Comparison of ENCODE assay signal across 11 mouse cellular contexts in genomic region chr6:129228935-129229773, GRCm38 (mm10). TPM values are rescaled to one million over a fixed set of nuclear protein-coding genes. Genes with fewer than 3 reads are reported as not detected.
DNase-seq lines count a peak whose midpoint lies in the region; ATAC-seq and TF ChIP-seq lines count a peak whose summit lies in the region.
"Had no signal": no experiment of that assay in that cellular context is flagged by ENCODE, and none has a peak within 500 bp of the region (broad histone marks: within the 10 kb centered on the region; RNA-seq: fewer than 3 reads in every experiment).

No protein-coding gene starts in this region.

- peak overlapping the region; percentile 60 for H3K27ac ChIP-seq in hindbrain, embryonic 15.5 days (replicated peaks)
- H3K27ac ChIP-seq in hindbrain, embryonic 13.5 days, result no peak overlapping the region; the same call in 1 of the 2 replicates
- peak overlapping the region; percentile 88 for H3K27ac ChIP-seq in testis, adult 2 months (ENCODE audit: control insufficient read depth, insufficient read depth, low read depth, low read length)
- H3K27ac ChIP-seq in small intestine, adult 2 months (ENCODE audit: insufficient read depth, low read depth, low read length), result peak overlapping the region; percentile 99

- no peak overlapping the region for H3K4me3 ChIP-seq in hindbrain, embryonic 15.5 days
- H3K4me3 ChIP-seq in hindbrain, embryonic 13.5 days, result no peak overlapping the region
- no peak overlapping the region for H3K4me3 ChIP-seq in testis, adult 2 months (ENCODE audit: control insufficient read depth, low read depth, low read length)
- H3K4me3 ChIP-seq in small intestine, adult 2 months (ENCODE audit: low read depth, low read length), result no peak overlapping the region

- no peak overlapping the region for H3K9ac ChIP-seq in hindbrain, embryonic 15.5 days
- H3K9ac ChIP-seq in hindbrain, embryonic 13.5 days, result no peak overlapping the region

- no peak for TF ChIP-seq POLR2A in testis, adult 2 months (IDR thresholded peaks at IDR 0.05; ENCODE audit: control insufficient read depth, low read depth, low read length)
- no peak for TF ChIP-seq POLR2A in small intestine, adult 2 months (IDR thresholded peaks at IDR 0.05; ENCODE audit: low read depth, low read length)

- TF ChIP-seq CTCF in testis, adult 2 months (IDR thresholded peaks at IDR 0.05; ENCODE audit: control insufficient read depth, insufficient read depth, insufficient replicate concordance, low read depth, low read length), result no peak
- TF ChIP-seq CTCF in small intestine, adult 2 months (IDR thresholded peaks at IDR 0.05; ENCODE audit: extremely low read depth, insufficient read length, insufficient replicate concordance, low read depth, low read length), result no peak

- ATAC-seq in hindbrain, embryonic 15.5 days (ENCODE audit: low FRiP score, low read depth), result no peak
- ATAC-seq in hindbrain, embryonic 13.5 days (ENCODE audit: low FRiP score), result no peak

- H3K27me3 ChIP-seq in hindbrain, embryonic 15.5 days, result no peaks in the 10 kb centered on the region
- H3K27me3 ChIP-seq in hindbrain, embryonic 13.5 days, result no peaks in the 10 kb centered on the region
- no peaks in the 10 kb centered on the region for H3K27me3 ChIP-seq in testis, adult 2 months (ENCODE audit: control insufficient read depth, insufficient read depth, low read length)
- H3K27me3 ChIP-seq in small intestine, adult 2 months (ENCODE audit: control insufficient read depth, insufficient read depth, low read length), result no peaks in the 10 kb centered on the region

- DNase-seq in testis, postnatal 14 days (ENCODE audit: low spot score), result no peak
- DNase-seq in induced T-regulatory cell, adult 2 months (ENCODE audit: low read depth), result peak; percentile 82
- no peak for DNase-seq in layer of hippocampus, adult 18-20 months (ENCODE audit: low spot score in 2 of 2)
- no peak for DNase-seq in frontal cortex, postnatal 36 days (ENCODE audit: low spot score in 2 of 2)
- DNase-seq: cerebellum, adult 18-20 months had no signal

- H3K4me1 ChIP-seq in hindbrain, embryonic 15.5 days (replicated peaks), result no peaks in the 10 kb centered on the region
- H3K4me1 ChIP-seq in hindbrain, embryonic 13.5 days (replicated peaks), result no peaks in the 10 kb centered on the region
- H3K4me1 ChIP-seq in testis, adult 2 months (ENCODE audit: control insufficient read depth, insufficient read depth, low read length), result no peaks in the 10 kb centered on the region; the same call in 1 of the 2 replicates
- H3K4me1 ChIP-seq in small intestine, adult 2 months (ENCODE audit: control insufficient read depth, insufficient read depth, insufficient read length, low read length), result peaks cover 28% of the 10 kb centered on the region

- no peaks in the 10 kb centered on the region for H3K36me3 ChIP-seq in hindbrain, embryonic 15.5 days
- H3K36me3 ChIP-seq in hindbrain, embryonic 13.5 days, result no peaks in the 10 kb centered on the region
- H3K36me3 ChIP-seq in testis, adult 2 months (ENCODE audit: control insufficient read depth, insufficient read depth, low read length), result no peaks in the 10 kb centered on the region
- H3K36me3 ChIP-seq in small intestine, adult 2 months (ENCODE audit: control insufficient read depth, insufficient read depth, low read length), result peaks cover 22% of the 10 kb centered on the region
- H3K36me3 ChIP-seq: G1E had no signal

- no peak overlapping the region for H3K4me2 ChIP-seq in hindbrain, embryonic 15.5 days
- H3K4me2 ChIP-seq in hindbrain, embryonic 13.5 days, result no peak overlapping the region

- H3K9me3 ChIP-seq in hindbrain, embryonic 15.5 days, result no peaks in the 10 kb centered on the region
- H3K9me3 ChIP-seq in hindbrain, embryonic 13.5 days, result no peaks in the 10 kb centered on the region

- WGBS in hindbrain, embryonic 15.5 days, result 62% methylated on average over 3 of the region's 3 CpGs
- WGBS in hindbrain, embryonic 13.5 days, result 71% methylated on average over 3 of the region's 3 CpGs
- WGBS in small intestine, adult 2 months, result 53% methylated on average over 3 of the region's 3 CpGs

RNA-seq across cellular contexts. Expression of gene Cd69, which starts 46.1 kb away (rescaled TPM):
- polyA plus RNA-seq in hindbrain, embryonic 15.5 days (2015; fragmentation: Nextera tagmentation; extraction: Ambion mirVana), result not detected in 2 replicates
- polyA plus RNA-seq in hindbrain, embryonic 13.5 days (2015; fragmentation: Nextera tagmentation; extraction: Ambion mirVana), result not detected in 2 replicates
- polyA plus RNA-seq in testis, adult 2 months (2012; rRNA removed), result 0.07 TPM in 1 of 2 replicates, not detected in the other
- polyA plus RNA-seq in small intestine, adult 2 months (2012; rRNA removed), result 0.25 TPM in 1 of 2 replicates, not detected in the other
- not detected for total RNA-seq in layer of hippocampus, adult 18-20 months (2021)
- total RNA-seq: G1E; left cerebral cortex, postnatal 36 days had no signal
- polyA plus RNA-seq: G1E had no signal

RNA-seq across cellular contexts. Expression of gene Clec2d, which starts 48.7 kb away (rescaled TPM):
- polyA plus RNA-seq in hindbrain, embryonic 15.5 days (2015; fragmentation: Nextera tagmentation; extraction: Ambion mirVana), result 0.12 and 0.13 TPM in 2 replicates
- polyA plus RNA-seq in hindbrain, embryonic 13.5 days (2015; fragmentation: Nextera tagmentation; extraction: Ambion mirVana), result not detected in 2 replicates
- polyA plus RNA-seq in testis, adult 2 months (2012; rRNA removed), result 4.5 and 4.9 TPM in 2 replicates
- polyA plus RNA-seq in small intestine, adult 2 months (2012; rRNA removed), result 15.4 and 20.9 TPM in 2 replicates
- 1 to 10 TPM; 3.9 to 6.0 TPM for total RNA-seq in layer of hippocampus, adult 18-20 months (2021)
- total RNA-seq: G1E had no signal
- polyA plus RNA-seq: G1E had no signal
